Mouse (Mus musculus): ENCODE data around the gene Grk4.

GRCm38 (mm10) chr5:34729141-34729540 is 69.0 kb downstream of the Grk4 start:
- TF ChIP-seq CTCF (conservative IDR thresholded peaks at IDR 0.05; ENCODE audit: low read length): no peak
- TF ChIP-seq NANOG (IDR thresholded peaks at IDR 0.05; ENCODE audit: borderline replicate concordance, low read length): no peak
- TF ChIP-seq POU5F1 (IDR thresholded peaks at IDR 0.05; ENCODE audit: borderline replicate concordance, low read length): no peak
